Mouse (Mus musculus): ENCODE results near the gene Gtsf1l. TPM values are rescaled to one million over a fixed set of nuclear protein-coding genes. Genes with fewer than 3 reads are reported as not detected.

Gene Gtsf1l
- not detected in 2 replicates for polyA plus RNA-seq (2016; fragmentation: Nextera tagmentation; extraction: Ambion mirVana)

DNA sequence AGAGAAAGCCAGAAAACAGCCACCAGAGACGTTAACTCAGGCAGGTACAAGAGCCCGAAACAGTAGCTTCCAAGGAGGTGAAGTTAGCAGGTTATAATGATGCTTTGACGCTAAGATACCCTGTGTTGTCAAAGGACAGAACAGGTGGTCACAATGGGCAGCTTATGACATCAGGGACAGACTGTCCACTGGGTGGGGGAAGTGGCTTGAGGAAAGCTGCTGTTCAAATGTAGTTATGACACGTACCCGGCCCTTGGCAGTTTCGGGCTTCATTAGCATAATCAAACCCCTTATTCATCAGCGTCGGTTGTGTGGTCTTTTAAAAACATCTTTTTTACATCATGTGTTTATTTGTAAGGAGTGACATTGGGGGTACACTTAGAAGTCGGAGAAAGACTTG, at the start of gene Gtsf1l:
Gtsf1l (minus strand) TSS at position 128 of the 400 bp plus-strand sequence.
- Histone ChIP-seq H3K27ac (ENCODE audit: poor library complexity, severe bottlenecking) (no peak within 1 kb of the TSS), H3K9me3 (replicated peaks) (0 out of 2 replicates have a peak, but pooled peaks cover 3% of the 10 kb centered on the region), H3K4me2 (no peak within 1 kb of the TSS), H3K4me1 (replicated peaks) (peaks cover 4% of the 10 kb centered on the region; the same call in 1 of the 2 replicates), H3K4me3 (no peak within 1 kb of the TSS), H3K36me3 (0 out of 2 replicates have a peak, but pooled peaks cover 5% of the 10 kb centered on the region), H3K27me3 (replicated peaks) (no peaks in the 10 kb centered on the region), H3K9ac (no peak within 1 kb of the TSS)
- 86% methylated on average over 9 of the region's 9 CpGs for WGBS
- ATAC-seq (ENCODE audit: insufficient number of reproducible peaks, low FRiP score), result no peak

DNA sequence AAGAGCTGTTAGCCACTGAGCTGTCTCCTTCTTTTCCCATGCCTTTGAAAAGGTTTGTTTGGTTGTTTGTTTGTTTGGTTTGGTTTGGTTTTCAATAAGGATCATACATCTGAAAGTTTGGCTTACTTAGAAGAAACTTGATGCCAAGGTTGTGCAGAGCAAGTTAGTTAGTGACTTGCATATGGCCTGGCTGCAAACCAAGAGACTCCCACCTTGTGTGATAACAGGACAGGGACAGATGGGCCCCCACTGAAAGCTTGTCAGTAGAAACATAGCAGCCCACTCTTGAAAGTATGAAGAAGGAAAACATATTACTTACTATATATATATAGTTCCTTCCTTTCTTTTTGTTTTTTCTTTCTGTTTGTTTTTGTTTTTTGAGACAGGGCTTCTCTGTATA, 49.3 kb upstream of the Gtsf1l start:
- H3K9me3 ChIP-seq (replicated peaks), result no peaks in the 10 kb centered on the region
- ATAC-seq (ENCODE audit: insufficient number of reproducible peaks, low FRiP score), result no peak

DNA sequence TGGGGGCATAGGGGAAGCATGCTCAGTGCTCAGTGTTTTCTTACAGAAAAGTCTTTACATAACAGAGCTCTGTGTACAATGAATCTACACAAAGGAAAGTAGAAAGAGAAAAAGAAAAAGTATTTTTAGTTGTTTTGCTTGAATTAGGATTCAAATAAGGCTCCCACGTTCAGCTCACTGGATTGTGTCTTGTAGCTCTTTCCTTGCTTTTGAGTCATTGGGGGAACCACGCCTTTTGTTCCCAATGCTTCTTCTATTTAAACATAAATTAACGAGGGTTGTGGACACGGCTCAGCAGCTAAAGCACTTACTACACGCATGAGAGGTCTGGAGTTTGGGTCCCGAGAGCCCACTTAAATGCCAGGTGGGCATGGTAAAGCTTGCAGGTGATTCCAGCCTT, 48.3 kb upstream of the Gtsf1l start:
- no peak for ATAC-seq (ENCODE audit: insufficient number of reproducible peaks, low FRiP score)
- H3K4me2 ChIP-seq, result no peak overlapping the region
- no peaks in the 10 kb centered on the region; the same call in 1 of the 2 replicates for H3K27me3 ChIP-seq (replicated peaks)
- no peaks in the 10 kb centered on the region for H3K4me1 ChIP-seq (replicated peaks)
- 77% methylated on average over 6 of the region's 6 CpGs for WGBS
- H3K4me3 ChIP-seq, result no peak overlapping the region
- H3K9ac ChIP-seq, result no peak overlapping the region
- H3K27ac ChIP-seq (ENCODE audit: poor library complexity, severe bottlenecking), result no peak overlapping the region
- H3K36me3 ChIP-seq, result no peaks in the 10 kb centered on the region
- H3K9me3 ChIP-seq (replicated peaks), result no peaks in the 10 kb centered on the region

More for the DNA sequence above, 49.3 kb upstream of the Gtsf1l start:
- no peaks in the 10 kb centered on the region; the same call in 1 of the 2 replicates for H3K27me3 ChIP-seq (replicated peaks)
- no peak overlapping the region for H3K4me2 ChIP-seq
- H3K4me3 ChIP-seq, result no peak overlapping the region
- H3K36me3 ChIP-seq, result no peaks in the 10 kb centered on the region
- H3K9ac ChIP-seq, result no peak overlapping the region
- no peaks in the 10 kb centered on the region for H3K4me1 ChIP-seq (replicated peaks)
- H3K27ac ChIP-seq (ENCODE audit: poor library complexity, severe bottlenecking), result no peak overlapping the region

DNA sequence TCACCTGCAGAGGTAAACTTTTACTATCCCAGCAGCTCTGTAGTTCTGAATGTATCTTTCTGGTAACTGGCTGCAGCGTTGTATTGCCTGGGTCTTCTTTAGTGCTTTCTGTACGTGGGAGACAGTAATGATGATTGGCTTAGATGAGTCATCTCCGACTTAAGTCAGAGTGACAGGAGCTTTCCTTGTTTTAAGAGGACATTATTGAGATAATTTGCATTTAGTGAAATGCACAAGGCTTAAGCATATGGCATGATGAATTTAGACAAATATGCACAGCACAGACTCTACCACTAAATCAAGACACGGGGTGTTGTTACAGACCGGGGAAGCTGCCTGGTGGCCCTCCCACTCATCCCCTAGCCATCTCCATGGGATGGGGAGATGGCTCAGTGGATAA, 44.7 kb upstream of the Gtsf1l start:
- Histone ChIP-seq H3K36me3 (no peaks in the 10 kb centered on the region), H3K27me3 (replicated peaks) (no peaks in the 10 kb centered on the region; the same call in 1 of the 2 replicates), H3K4me2 (no peak overlapping the region), H3K4me3 (no peak overlapping the region), H3K27ac (ENCODE audit: poor library complexity, severe bottlenecking) (no peak overlapping the region), H3K9ac (no peak overlapping the region), H3K9me3 (replicated peaks) (0 out of 2 replicates have a peak, but pooled peaks cover 2% of the 10 kb centered on the region), H3K4me1 (replicated peaks) (no peaks in the 10 kb centered on the region)
- WGBS, result 82% methylated on average over 5 of the region's 5 CpGs
- no peak for ATAC-seq (ENCODE audit: insufficient number of reproducible peaks, low FRiP score)

DNA sequence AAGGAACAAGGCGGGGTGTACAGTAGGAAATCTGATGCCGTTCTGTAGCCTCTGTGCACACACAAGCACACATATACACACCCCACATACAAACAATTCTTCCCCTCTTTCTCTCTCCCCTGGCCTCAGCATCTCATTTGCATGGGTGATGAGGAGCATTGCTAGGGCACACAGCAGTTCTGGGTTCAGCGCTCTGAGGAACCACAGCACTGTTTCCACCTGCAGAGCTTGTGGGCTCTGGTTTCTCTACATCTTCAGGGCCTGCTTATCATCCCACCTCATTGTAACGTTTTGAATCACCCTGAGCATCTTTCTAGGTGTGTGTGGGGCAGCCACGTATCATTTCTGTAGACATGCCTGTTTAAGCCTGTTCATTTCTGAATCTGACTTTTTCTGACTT, 43.2 kb upstream of the Gtsf1l start:
- no peaks in the 10 kb centered on the region for H3K4me1 ChIP-seq (replicated peaks)
- WGBS, result 78% methylated on average over 5 of the region's 5 CpGs
- no peak overlapping the region for H3K27ac ChIP-seq (ENCODE audit: poor library complexity, severe bottlenecking)
- H3K4me2 ChIP-seq, result no peak overlapping the region
- ATAC-seq (ENCODE audit: insufficient number of reproducible peaks, low FRiP score), result no peak
- no peak overlapping the region for H3K4me3 ChIP-seq
- peaks cover 6% of the 10 kb centered on the region; the same call in 1 of the 2 replicates for H3K9me3 ChIP-seq (replicated peaks)
- no peak overlapping the region for H3K9ac ChIP-seq
- no peaks in the 10 kb centered on the region; the same call in 1 of the 2 replicates for H3K27me3 ChIP-seq (replicated peaks)
- no peaks in the 10 kb centered on the region for H3K36me3 ChIP-seq

DNA sequence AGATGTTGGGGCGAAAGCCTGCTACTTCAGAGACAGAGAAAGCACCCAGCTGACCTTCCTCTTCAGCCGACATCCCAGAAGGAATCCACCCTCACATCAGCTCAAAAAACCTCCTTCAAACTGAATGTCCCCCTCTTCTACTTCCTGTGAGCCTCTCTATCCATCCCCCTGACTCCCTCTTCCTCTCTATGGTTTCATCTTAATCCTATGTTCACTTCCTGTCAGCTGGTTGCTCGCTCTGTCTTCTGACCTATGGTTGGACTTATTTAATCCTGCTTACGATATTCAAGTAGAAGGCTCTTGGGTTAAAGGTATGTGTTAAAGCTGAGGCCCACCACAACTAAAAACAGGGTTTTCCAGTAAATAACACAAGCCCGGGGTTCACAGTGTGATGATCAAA, 35.8 kb upstream of the Gtsf1l start:
- peaks cover 26% of the 10 kb centered on the region for H3K27me3 ChIP-seq (replicated peaks)
- 75% methylated on average over 5 of the region's 5 CpGs for WGBS
- peaks cover 6% of the 10 kb centered on the region; the same call in 1 of the 2 replicates for H3K9me3 ChIP-seq (replicated peaks)
- no peaks in the 10 kb centered on the region for H3K36me3 ChIP-seq
- ATAC-seq (ENCODE audit: insufficient number of reproducible peaks, low FRiP score), result no peak
- no peak overlapping the region for H3K9ac ChIP-seq
- H3K27ac ChIP-seq (ENCODE audit: poor library complexity, severe bottlenecking), result no peak overlapping the region
- no peak overlapping the region for H3K4me2 ChIP-seq
- no peak overlapping the region for H3K4me3 ChIP-seq
- H3K4me1 ChIP-seq (replicated peaks), result peaks cover 17% of the 10 kb centered on the region; the same call in 1 of the 2 replicates

DNA sequence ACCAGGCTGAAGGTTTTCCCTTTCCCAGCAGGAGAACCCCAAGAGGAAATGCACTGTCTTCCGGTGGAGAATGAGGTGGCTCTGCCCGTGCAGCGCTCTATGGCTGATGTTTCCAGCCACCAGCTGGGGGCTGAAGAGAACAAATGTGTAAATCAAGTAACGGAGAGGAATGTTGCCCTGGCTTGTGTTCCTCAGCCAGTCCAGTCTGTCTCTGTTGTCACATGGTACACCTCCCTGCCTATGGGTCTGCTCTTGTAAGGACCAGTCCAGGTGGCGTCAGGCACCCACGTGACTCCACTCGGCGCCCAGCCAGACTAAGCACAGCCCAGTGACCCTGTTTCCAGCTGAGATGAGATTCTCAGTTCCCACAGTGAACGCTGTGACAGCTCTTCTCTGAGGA, 34.7 kb upstream of the Gtsf1l start:
- WGBS, result 8% methylated on average over 9 of the region's 9 CpGs
- peaks cover 4% of the 10 kb centered on the region; the same call in 1 of the 2 replicates for H3K9me3 ChIP-seq (replicated peaks)
- H3K4me2 ChIP-seq, result peak overlapping the region; percentile 53
- H3K9ac ChIP-seq, result no peak overlapping the region
- no peaks in the 10 kb centered on the region for H3K36me3 ChIP-seq
- H3K4me3 ChIP-seq, result peak overlapping the region; percentile 20
- peak; percentile 95 for ATAC-seq (ENCODE audit: insufficient number of reproducible peaks, low FRiP score)
- H3K27me3 ChIP-seq (replicated peaks), result peaks cover 26% of the 10 kb centered on the region
- H3K4me1 ChIP-seq (replicated peaks), result peaks cover 17% of the 10 kb centered on the region; the same call in 1 of the 2 replicates
- H3K27ac ChIP-seq (ENCODE audit: poor library complexity, severe bottlenecking), result peak overlapping the region; percentile 44; the same call in 1 of the 2 replicates

DNA sequence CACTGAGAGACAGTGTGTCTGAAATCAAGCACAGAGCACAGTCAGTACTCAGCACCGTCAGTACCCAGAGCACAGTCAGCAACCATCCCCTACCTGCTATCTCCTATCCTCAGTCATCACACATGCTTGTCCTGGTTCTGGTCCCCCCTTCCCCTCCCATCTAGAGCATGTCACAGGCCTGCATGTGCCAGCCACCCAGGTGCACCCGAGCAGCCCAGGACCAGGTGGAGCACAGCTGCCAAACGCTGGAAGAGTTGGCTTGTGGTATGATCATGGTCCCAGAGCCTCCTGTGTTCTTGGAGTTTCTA, 33.7 kb upstream of the Gtsf1l start:
- Histone ChIP-seq H3K27ac (ENCODE audit: poor library complexity, severe bottlenecking) (no peak overlapping the region), H3K27me3 (replicated peaks) (peaks cover 26% of the 10 kb centered on the region), H3K4me2 (no peak overlapping the region), H3K4me1 (replicated peaks) (peaks cover 17% of the 10 kb centered on the region; the same call in 1 of the 2 replicates), H3K9me3 (replicated peaks) (no peaks in the 10 kb centered on the region), H3K36me3 (no peaks in the 10 kb centered on the region), H3K4me3 (no peak overlapping the region), H3K9ac (no peak overlapping the region)
- 75% methylated on average over 3 of the region's 3 CpGs for WGBS
- no peak for ATAC-seq (ENCODE audit: insufficient number of reproducible peaks, low FRiP score)

DNA sequence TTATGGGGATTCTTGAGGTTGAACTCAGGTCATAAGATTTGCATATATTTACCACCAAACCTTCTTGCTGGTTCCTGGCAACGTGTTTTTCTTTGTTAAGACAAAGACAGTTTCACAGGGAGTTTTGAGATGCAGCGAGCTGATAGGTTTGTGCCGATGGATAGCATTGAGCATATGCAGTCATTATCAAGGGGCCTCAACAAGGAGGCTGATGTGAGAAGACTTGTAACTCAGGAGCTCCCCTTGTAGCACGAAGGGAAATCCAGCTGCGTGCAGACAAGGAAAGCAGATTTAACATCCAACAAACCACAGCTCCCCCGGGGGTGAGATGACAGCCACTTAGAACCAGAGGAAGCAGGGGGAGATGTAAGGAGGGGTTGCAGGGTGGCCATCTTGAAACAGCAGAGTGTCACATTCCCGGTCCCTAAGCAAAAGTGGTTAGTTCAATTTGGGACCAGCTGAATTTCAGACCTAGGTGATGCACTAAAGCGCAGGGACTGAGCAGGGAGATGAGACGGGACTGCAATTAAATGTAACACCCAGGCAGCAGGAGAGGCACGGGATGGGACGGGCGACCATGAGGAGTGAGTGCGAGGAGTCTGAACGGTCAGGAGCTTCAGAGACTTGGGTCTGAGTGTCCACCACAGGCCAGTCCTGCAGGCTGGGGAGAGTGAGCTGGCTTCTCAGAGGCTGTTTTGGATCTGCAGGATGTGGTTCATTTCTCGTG, 33.1 kb upstream of the Gtsf1l start:
- Histone ChIP-seq H3K4me3 (no peak overlapping the region), H3K9ac (no peak overlapping the region), H3K27ac (ENCODE audit: poor library complexity, severe bottlenecking) (no peak overlapping the region), H3K4me1 (replicated peaks) (peaks cover 17% of the 10 kb centered on the region; the same call in 1 of the 2 replicates), H3K36me3 (no peaks in the 10 kb centered on the region), H3K27me3 (replicated peaks) (peaks cover 26% of the 10 kb centered on the region), H3K9me3 (replicated peaks) (no peaks in the 10 kb centered on the region), H3K4me2 (no peak overlapping the region)
- WGBS, result 53% methylated on average over 15 of the region's 15 CpGs
- no peak for ATAC-seq (ENCODE audit: insufficient number of reproducible peaks, low FRiP score)

DNA sequence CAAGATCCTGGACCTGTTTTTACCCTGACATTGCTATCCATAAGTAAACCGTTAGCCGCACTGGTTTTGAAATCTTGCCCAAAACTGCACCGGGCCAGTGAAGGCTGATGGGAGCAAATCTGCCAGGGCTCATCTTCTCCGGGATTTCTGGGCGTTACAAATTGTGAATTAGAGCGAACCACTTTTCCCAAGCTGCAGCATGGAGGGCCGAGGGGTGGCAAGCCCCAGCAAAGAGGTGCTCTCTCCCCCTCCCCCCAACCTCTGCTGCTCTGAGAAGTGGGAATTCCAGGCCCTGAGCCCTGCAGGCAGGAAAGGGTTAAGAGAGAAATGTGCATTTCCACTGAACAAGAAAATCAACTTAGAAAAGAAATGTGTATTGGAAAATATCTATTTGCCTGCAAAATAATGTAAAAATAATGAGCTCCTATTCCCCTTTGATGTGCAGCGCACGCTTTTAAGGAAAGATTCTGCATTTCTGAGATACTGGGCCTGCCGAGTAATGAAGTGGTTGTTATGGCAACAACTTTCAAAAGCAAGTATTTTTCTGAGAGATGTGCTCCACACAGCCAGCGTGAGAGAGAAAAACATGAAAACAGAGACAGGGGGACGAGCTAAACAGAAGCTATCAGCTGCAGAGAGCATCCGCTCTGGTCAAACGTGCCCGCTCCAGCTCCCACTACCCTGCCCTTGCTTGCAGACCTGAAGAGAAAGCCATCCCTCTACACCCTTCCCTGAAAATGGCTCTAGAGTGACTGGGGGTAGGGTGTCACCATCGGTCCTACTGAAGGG, 24.0 kb upstream of the Gtsf1l start:
- no peaks in the 10 kb centered on the region for H3K36me3 ChIP-seq
- H3K27ac ChIP-seq (ENCODE audit: poor library complexity, severe bottlenecking), result no peak overlapping the region
- WGBS, result 68% methylated on average over 16 of the region's 16 CpGs
- H3K9me3 ChIP-seq (replicated peaks), result no peaks in the 10 kb centered on the region
- no peak overlapping the region for H3K9ac ChIP-seq
- no peaks in the 10 kb centered on the region for H3K4me1 ChIP-seq (replicated peaks)
- H3K4me3 ChIP-seq, result no peak overlapping the region
- 0 out of 2 replicates have a peak, but pooled peaks cover 5% of the 10 kb centered on the region for H3K27me3 ChIP-seq (replicated peaks)
- ATAC-seq (ENCODE audit: insufficient number of reproducible peaks, low FRiP score), result no peak
- H3K4me2 ChIP-seq, result no peak overlapping the region

DNA sequence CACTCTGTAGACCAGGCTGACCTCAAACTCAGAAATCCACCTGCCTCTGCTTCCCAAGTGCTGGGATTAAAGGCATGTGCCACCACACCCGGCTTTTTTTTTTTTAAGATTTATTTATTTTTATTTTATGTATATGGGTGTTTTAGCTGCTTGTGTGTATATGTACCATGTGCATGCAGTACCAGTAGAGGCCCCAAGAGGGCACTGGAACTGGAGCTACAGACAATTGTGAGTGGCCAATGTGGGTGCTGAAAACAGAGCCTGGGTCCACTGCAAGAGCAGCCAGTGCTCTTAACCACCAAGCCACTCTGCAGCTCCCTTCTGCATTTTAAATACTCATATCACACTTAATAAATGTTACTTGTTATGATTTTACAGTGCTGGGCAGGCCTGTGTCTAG, 23.1 kb upstream of the Gtsf1l start:
- Histone ChIP-seq H3K27me3 (replicated peaks) (0 out of 2 replicates have a peak, but pooled peaks cover 5% of the 10 kb centered on the region), H3K27ac (ENCODE audit: poor library complexity, severe bottlenecking) (no peak overlapping the region), H3K9ac (no peak overlapping the region), H3K4me3 (no peak overlapping the region), H3K9me3 (replicated peaks) (no peaks in the 10 kb centered on the region), H3K4me2 (no peak overlapping the region), H3K36me3 (no peaks in the 10 kb centered on the region), H3K4me1 (replicated peaks) (no peaks in the 10 kb centered on the region)
- 60% methylated on average over 1 of the region's 1 CpGs for WGBS
- ATAC-seq (ENCODE audit: insufficient number of reproducible peaks, low FRiP score), result no peak

Measured in heart, embryonic 12.5 days (tissue).